Comparison of ENCODE assay signal across 8 mouse cellular contexts in genomic region chr10:78591406-78592328, GRCm38 (mm10). TPM values are rescaled to one million over a fixed set of nuclear protein-coding genes. Genes with fewer than 3 reads are reported as not detected.
DNase-seq lines count a peak whose midpoint lies in the region; ATAC-seq lines count a peak whose summit lies in the region.

Syde1 (minus strand) TSS chr10:78591964.

- peak; percentile 27 for DNase-seq in CD4-positive helper T cell, adult 2 months (ENCODE audit: low read depth, low spot score)
- DNase-seq in adrenal gland, postnatal 10 days: peak; percentile 71
- DNase-seq in limb, embryonic 11.5 days (ENCODE audit: low spot score): peak; percentile 74
- DNase-seq in thymus, adult 18-20 months: peak; percentile 83 to 84
- no peak for DNase-seq in layer of hippocampus, postnatal 36 days

- ATAC-seq in forebrain, embryonic 16.5 days: peak; percentile 65
- ATAC-seq in hematopoietic stem cell, adult 5-6 weeks (replicated peaks in 1 of 2; ENCODE audit: insufficient read depth in 1 of 2, low FRiP score in 2 of 2, low TSS enrichment in 1 of 2, low read depth in 1 of 2, poor library complexity in 2 of 2, severe bottlenecking in 2 of 2): peak; percentile 54
- ATAC-seq in limb, embryonic 11.5 days (ENCODE audit: insufficient number of reproducible peaks, low FRiP score, low TSS enrichment, low read depth): peak; percentile 75
- ATAC-seq in midbrain, embryonic 12.5 days (ENCODE audit: low FRiP score, low read depth): peak; percentile 75

- H3K36me3 ChIP-seq in forebrain, embryonic 16.5 days (ENCODE audit: control insufficient read depth, insufficient read depth): no peaks in the 10 kb centered on the region
- peaks cover 11% of the 10 kb centered on the region; the same call in 1 of the 2 replicates for H3K36me3 ChIP-seq in limb, embryonic 11.5 days (ENCODE audit: control insufficient read depth, insufficient read depth, low read length)
- peaks cover 10% of the 10 kb centered on the region for H3K36me3 ChIP-seq in midbrain, embryonic 12.5 days

- H3K4me2 ChIP-seq in forebrain, embryonic 16.5 days (ENCODE audit: low read length): peak within 1 kb of the TSS; percentile 64
- H3K4me2 ChIP-seq in limb, embryonic 11.5 days (ENCODE audit: low read depth, severe bottlenecking): peak within 1 kb of the TSS; percentile 79
- peak within 1 kb of the TSS; percentile 84 for H3K4me2 ChIP-seq in midbrain, embryonic 12.5 days (replicated peaks)

- peaks cover 12% of the 10 kb centered on the region for H3K4me1 ChIP-seq in forebrain, embryonic 16.5 days (replicated peaks; ENCODE audit: control insufficient read depth, insufficient read depth, low read length)
- H3K4me1 ChIP-seq in limb, embryonic 11.5 days (ENCODE audit: control insufficient read depth, insufficient read depth, low read length): peaks cover 8% of the 10 kb centered on the region; the same call in 1 of the 2 replicates
- H3K4me1 ChIP-seq in midbrain, embryonic 12.5 days: 0 out of 2 replicates have a peak, but pooled peaks cover 10% of the 10 kb centered on the region

- WGBS in forebrain, embryonic 16.5 days: 4% methylated on average over 37 of the region's 54 CpGs
- 4% methylated on average over 42 of the region's 54 CpGs for WGBS in limb, embryonic 11.5 days
- WGBS in midbrain, embryonic 12.5 days: 5% methylated on average over 42 of the region's 54 CpGs

- peak within 1 kb of the TSS; percentile 44 for H3K4me3 ChIP-seq in forebrain, embryonic 16.5 days (replicated peaks; ENCODE audit: low read length)
- peak within 1 kb of the TSS; percentile 78 for H3K4me3 ChIP-seq in limb, embryonic 11.5 days (ENCODE audit: low read depth, low read length)
- peak within 1 kb of the TSS; percentile 60 for H3K4me3 ChIP-seq in midbrain, embryonic 12.5 days

- no peaks in the 10 kb centered on the region for H3K27me3 ChIP-seq in forebrain, embryonic 16.5 days (replicated peaks; ENCODE audit: control insufficient read depth, insufficient read depth, low read length)
- no peaks in the 10 kb centered on the region for H3K27me3 ChIP-seq in limb, embryonic 11.5 days (ENCODE audit: control insufficient read depth, insufficient read depth, low read length)
- H3K27me3 ChIP-seq in midbrain, embryonic 12.5 days: no peaks in the 10 kb centered on the region; the same call in 1 of the 2 replicates

- H3K9ac ChIP-seq in forebrain, embryonic 16.5 days (replicated peaks; ENCODE audit: low read depth, low read length): peak within 1 kb of the TSS; percentile 60
- H3K9ac ChIP-seq in limb, embryonic 11.5 days (ENCODE audit: low read length): peak within 1 kb of the TSS; percentile 88
- peak within 1 kb of the TSS; percentile 68 for H3K9ac ChIP-seq in midbrain, embryonic 12.5 days (replicated peaks)

- H3K27ac ChIP-seq in forebrain, embryonic 16.5 days (ENCODE audit: low read length): no peak within 1 kb of the TSS
- peak within 1 kb of the TSS; percentile 73 for H3K27ac ChIP-seq in limb, embryonic 11.5 days (replicated peaks; ENCODE audit: low read depth, low read length)
- peak within 1 kb of the TSS; percentile 15; the same call in 1 of the 2 replicates for H3K27ac ChIP-seq in midbrain, embryonic 12.5 days (replicated peaks)

- H3K9me3 ChIP-seq in forebrain, embryonic 16.5 days (ENCODE audit: control insufficient read depth, low read length): no peaks in the 10 kb centered on the region
- H3K9me3 ChIP-seq in limb, embryonic 11.5 days (ENCODE audit: control insufficient read depth, low read length): no peaks in the 10 kb centered on the region
- H3K9me3 ChIP-seq in midbrain, embryonic 12.5 days: no peaks in the 10 kb centered on the region

RNA-seq across cellular contexts. Expression of gene Syde1, which starts in this region (rescaled TPM):
- 10 to 100 TPM; 27.3 to 29.2 TPM for total RNA-seq in adrenal gland, postnatal 10 days (2021)
- 3.9 TPM in 2 replicates for polyA plus RNA-seq in forebrain, embryonic 16.5 days (2015; fragmentation: Nextera tagmentation; extraction: Ambion mirVana)
- 4.9 and 6.8 TPM in 2 replicates for total RNA-seq in hematopoietic stem cell, adult 5-6 weeks (2017)
- 19.9 and 22.6 TPM in 2 replicates for polyA plus RNA-seq in limb, embryonic 11.5 days (2014; fragmentation: Nextera tagmentation; extraction: Ambion mirVana)
- 7.4 and 8.8 TPM in 2 replicates for polyA plus RNA-seq in midbrain, embryonic 12.5 days (2016; fragmentation: Nextera tagmentation; extraction: Ambion mirVana)
- total RNA-seq in layer of hippocampus, postnatal 36 days (2021): 1 to 10 TPM; 5.0 to 5.2 TPM

Comparison
In these comparisons a context has a peak if more than half of its experiments do, and no peak if none do; other contexts are left out.
1. DNase-seq: peak in CD4-positive helper T cell, adult 2 months (single experiment), adrenal gland, postnatal 10 days (single experiment), limb, embryonic 11.5 days (single experiment) and thymus, adult 18-20 months (2 of 2); none in layer of hippocampus, postnatal 36 days (0 of 2).
2. Peak in every context shown above with its lines, with median percentiles within 50 percentile points of each other: ATAC-seq, H3K4me2 ChIP-seq, H3K4me3 ChIP-seq and H3K9ac ChIP-seq.